Mouse (Mus musculus): Measurements from ENCODE around the gene Samd8.

DNA sequence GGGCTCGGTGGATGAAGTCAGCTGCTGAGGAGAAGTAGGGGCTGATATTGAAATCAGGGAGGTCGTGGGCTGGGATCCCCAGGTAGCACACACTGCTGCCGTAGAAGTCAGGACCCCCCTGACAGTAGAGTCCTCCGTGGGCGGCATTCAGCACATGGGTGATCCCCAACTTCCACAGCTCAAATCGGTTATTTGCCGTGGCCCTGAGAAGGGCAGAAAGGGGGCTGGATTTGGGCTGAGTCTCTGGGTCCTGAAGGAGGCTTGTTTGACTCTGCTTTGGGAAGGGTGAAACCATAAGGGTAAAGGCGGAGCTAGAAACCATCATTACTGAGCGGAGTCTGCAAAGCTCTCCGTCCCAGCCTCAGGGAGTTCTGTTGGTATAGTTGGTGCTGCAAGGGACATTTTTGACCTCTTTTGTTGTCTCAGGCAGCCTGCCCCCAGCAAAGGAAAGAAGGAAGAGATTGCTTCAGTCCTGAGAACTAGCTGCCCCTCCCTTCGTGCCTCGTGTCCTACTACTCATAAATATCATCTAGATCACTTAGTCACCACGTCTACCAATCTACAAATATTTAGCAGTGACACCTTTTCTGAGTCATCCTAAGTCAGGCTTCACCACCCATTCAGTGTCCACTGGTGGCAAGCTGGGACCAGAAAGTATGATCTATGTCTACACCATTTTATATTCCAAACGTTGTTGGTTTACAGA is 2.7 kb upstream of the Samd8 start:
- no peak for TF ChIP-seq POLR2A (IDR thresholded peaks at IDR 0.05; ENCODE audit: insufficient read depth, low read length)
- no peak for TF ChIP-seq CTCF (IDR thresholded peaks at IDR 0.05; ENCODE audit: low read depth, low read length)
- TF ChIP-seq EP300 (IDR thresholded peaks at IDR 0.05; ENCODE audit: insufficient read depth, low read depth, low read length) = no peak
